Mouse (Mus musculus): ENCODE data around the gene BC005561.

- TF ChIP-seq POLR2A (IDR thresholded peaks at IDR 0.05; ENCODE audit: low read depth, low read length), result no peak
- TF ChIP-seq CTCF (conservative IDR thresholded peaks at IDR 0.05; ENCODE audit: insufficient read depth, insufficient read length, low read depth, low read length), result no peak
Observed at GRCm38 (mm10) chr5:104470981-104471391, 37.2 kb upstream of the BC005561 start.
